Mouse (Mus musculus) kidney, embryonic 16.5 days (tissue): ENCODE measurements around the gene Fam168a. TPM values are rescaled to one million over a fixed set of nuclear protein-coding genes. Genes with fewer than 3 reads are reported as not detected.

Experiments used
- ATAC-seq: fragments of 200-750 bp; cut with Nextera tagmentation; 2 replicates; pipeline ENCODE4 v1.8.0; 2017; ENCODE audit warnings: moderate TSS enrichment; ENCODE audit not compliant: low FRiP score, low TSS enrichment
- H3K27ac ChIP-seq: fragments of 300-500 bp; sonication (generic); 2 replicates; pipeline ENCODE4 v1.5.1; 2014; ENCODE audit warnings: low read length
- H3K27me3 ChIP-seq: fragments of 300-500 bp; sonication (generic); 2 replicates; pipeline ENCODE4 v1.6.1; 2014; ENCODE audit warnings: low read length, control low read depth, mixed read lengths; ENCODE audit not compliant: insufficient read depth
- H3K36me3 ChIP-seq: fragments of 300-500 bp; sonication (generic); 2 replicates; pipeline ENCODE4 v1.6.1; 2014; ENCODE audit warnings: low read length, control low read depth, mixed read lengths; ENCODE audit not compliant: insufficient read depth
- H3K4me1 ChIP-seq: fragments of 300-500 bp; sonication (generic); 2 replicates; pipeline ENCODE4 v1.6.1; 2014; ENCODE audit warnings: low read length, control low read depth, mixed read lengths; ENCODE audit not compliant: insufficient read depth
- H3K4me2 ChIP-seq: fragments of 300-500 bp; sonication (generic); replicated peaks from 2 replicates; pipeline ENCODE4 v1.6.1; 2014; ENCODE audit warnings: low read depth, low read length
- H3K4me3 ChIP-seq: fragments of 300-500 bp; sonication (generic); 2 replicates; pipeline ENCODE4 v1.5.1; 2014; ENCODE audit warnings: mild to moderate bottlenecking, low read length
- H3K9ac ChIP-seq: fragments of 300-500 bp; sonication (generic); replicated peaks from 2 replicates; pipeline ENCODE4 v1.6.1; 2014; ENCODE audit warnings: low read length
- H3K9me3 ChIP-seq: fragments of 300-500 bp; sonication (generic); 2 replicates; pipeline ENCODE4 v1.6.1; 2016; ENCODE audit warnings: low read length, control low read depth
- WGBS: fragments of 180-500 bp; shearing (Covaris S2); extraction: QIAGEN DNeasy Blood & Tissue Kit; methylation state at CpG from one replicate; pipeline ENCODE4 v1.1.7; 2014; 5-methylcytosine and 5-hydroxymethylcytosine counted together
- polyA plus RNA-seq: library from polyadenylated mRNA; unstranded; fragments of >200 nt; fragmentation: Nextera tagmentation; extraction: Ambion mirVana; gene quantifications from 2 replicates; pipeline ENCODE4 v1.2.1, GENCODE M21; 2015

The Fam168a gene
- polyA plus RNA-seq, 1 experiment from 2014 or later, result 35.2 TPM

DNA sequence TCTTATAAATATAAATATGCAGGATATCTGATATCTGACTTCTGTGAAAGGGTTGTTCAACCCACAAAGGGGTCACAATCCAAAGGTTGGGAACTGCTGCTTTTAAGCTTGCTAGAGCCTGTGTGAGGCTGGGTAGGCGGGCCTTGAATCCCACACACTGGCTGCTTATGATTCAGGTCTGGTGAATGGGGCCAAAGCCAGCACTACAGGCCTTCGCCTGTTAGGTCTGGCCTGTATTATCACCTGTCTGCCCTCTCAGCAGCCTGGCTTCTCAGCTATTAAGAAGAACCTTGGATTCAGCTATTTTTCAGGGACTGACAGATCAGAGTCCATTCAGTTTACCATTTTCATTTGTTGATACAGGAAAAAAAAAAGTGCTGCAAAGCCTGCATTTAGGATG is 99.0 kb downstream of the Fam168a start:
- no peak overlapping the region for H3K27ac ChIP-seq
- H3K36me3 ChIP-seq, result no peaks in the 10 kb centered on the region
- H3K4me2 ChIP-seq, result no peak overlapping the region
- no peak for ATAC-seq
- no peaks in the 10 kb centered on the region for H3K9me3 ChIP-seq
- H3K4me3 ChIP-seq, result no peak overlapping the region
- WGBS, result 83% methylated on average over 2 of the region's 2 CpGs
- no peak overlapping the region for H3K9ac ChIP-seq
- no peaks in the 10 kb centered on the region for H3K27me3 ChIP-seq
- H3K4me1 ChIP-seq, result no peaks in the 10 kb centered on the region

DNA sequence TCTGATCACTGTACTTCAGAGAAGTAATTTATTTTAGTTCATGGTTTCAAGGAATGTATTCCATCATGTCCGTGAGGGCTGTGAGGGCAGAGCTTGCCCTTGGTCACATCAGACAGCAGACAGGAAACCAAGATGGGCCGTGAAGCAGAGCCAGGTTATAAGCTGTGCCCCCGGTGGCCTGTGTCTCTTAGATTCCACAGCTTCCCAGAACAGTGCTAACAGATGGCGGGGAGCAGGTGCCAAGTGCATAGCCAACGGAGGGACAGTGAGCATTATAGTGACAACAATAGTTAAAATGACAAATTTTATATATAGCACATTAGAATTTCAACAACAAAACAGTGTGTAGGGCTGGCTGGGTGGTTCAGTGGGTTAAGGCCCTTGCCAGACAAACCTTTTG is 105.5 kb downstream of the Fam168a start:
- ATAC-seq, result no peak
- no peaks in the 10 kb centered on the region for H3K27me3 ChIP-seq

DNA sequence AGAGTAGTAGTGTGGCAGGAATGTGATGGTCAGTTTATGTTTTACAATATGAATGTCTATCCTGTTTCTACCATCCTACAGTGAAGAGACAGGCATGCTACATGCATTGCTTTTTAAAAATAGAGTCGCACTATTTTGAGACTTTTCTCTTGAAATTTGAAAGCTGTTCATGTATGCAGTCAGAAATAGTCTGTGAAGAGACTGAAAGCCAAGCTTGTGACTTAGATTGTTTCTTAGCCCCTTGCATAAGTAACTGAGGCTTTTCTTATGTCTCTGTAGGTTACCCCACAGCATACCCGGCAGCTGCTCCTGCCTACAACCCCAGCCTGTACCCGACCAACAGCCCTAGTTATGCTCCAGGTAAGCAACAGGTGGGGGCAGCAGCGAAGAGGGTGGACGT is 106.2 kb downstream of the Fam168a start:
- Histone ChIP-seq H3K4me3 (no peak overlapping the region), H3K4me2 (no peak overlapping the region), H3K36me3 (no peaks in the 10 kb centered on the region), H3K27me3 (no peaks in the 10 kb centered on the region), H3K4me1 (no peaks in the 10 kb centered on the region), H3K9me3 (no peaks in the 10 kb centered on the region), H3K9ac (no peak overlapping the region), H3K27ac (no peak overlapping the region)
- no peak for ATAC-seq
- 87% methylated on average over 5 of the region's 5 CpGs for WGBS

More for the DNA sequence above, 105.5 kb downstream of the Fam168a start:
- H3K27ac ChIP-seq, result no peak overlapping the region
- H3K4me3 ChIP-seq, result no peak overlapping the region
- H3K9ac ChIP-seq, result no peak overlapping the region
- no peak overlapping the region for H3K4me2 ChIP-seq
- H3K36me3 ChIP-seq, result no peaks in the 10 kb centered on the region
- WGBS, result 67% methylated on average over 5 of the region's 5 CpGs
- no peaks in the 10 kb centered on the region for H3K9me3 ChIP-seq
- H3K4me1 ChIP-seq, result no peaks in the 10 kb centered on the region

DNA sequence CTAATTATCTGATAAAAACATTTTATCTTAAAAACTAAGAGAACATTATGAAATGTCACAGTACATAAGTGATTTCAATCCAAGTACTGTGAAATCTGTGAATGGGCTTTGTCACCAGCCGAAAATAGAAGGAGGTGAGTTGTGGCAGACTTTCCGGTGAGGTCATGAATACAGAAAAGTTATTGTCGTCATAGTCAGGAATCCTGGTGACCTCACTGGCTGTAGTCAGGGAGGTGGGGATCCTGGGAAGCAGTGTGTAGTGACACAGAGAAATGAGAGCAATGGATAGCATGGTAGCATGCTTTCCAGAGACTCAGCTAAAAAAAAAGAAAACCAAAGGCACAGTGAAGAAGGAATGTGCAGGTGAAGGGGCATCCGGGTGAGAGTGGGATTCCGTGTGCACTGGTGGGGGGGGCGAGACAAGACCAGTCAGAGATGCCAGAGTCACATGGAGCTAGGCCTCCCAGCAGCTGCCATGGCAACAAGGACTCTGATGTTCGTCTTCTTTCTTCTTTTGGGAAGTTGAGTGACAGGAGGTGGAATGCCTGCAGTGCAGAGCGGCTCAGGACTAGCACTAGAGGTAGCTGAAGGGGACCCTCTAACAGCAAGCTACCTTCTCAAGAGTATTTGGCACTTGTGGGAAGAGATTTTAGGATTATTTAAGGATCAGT is 109.6 kb downstream of the Fam168a start:
- no peaks in the 10 kb centered on the region for H3K9me3 ChIP-seq
- WGBS, result 73% methylated on average over 8 of the region's 8 CpGs
- H3K4me1 ChIP-seq, result no peaks in the 10 kb centered on the region
- no peak overlapping the region for H3K27ac ChIP-seq
- H3K4me3 ChIP-seq, result no peak overlapping the region
- ATAC-seq, result no peak
- H3K9ac ChIP-seq, result no peak overlapping the region
- no peaks in the 10 kb centered on the region for H3K27me3 ChIP-seq
- no peak overlapping the region for H3K4me2 ChIP-seq
- no peaks in the 10 kb centered on the region for H3K36me3 ChIP-seq

DNA sequence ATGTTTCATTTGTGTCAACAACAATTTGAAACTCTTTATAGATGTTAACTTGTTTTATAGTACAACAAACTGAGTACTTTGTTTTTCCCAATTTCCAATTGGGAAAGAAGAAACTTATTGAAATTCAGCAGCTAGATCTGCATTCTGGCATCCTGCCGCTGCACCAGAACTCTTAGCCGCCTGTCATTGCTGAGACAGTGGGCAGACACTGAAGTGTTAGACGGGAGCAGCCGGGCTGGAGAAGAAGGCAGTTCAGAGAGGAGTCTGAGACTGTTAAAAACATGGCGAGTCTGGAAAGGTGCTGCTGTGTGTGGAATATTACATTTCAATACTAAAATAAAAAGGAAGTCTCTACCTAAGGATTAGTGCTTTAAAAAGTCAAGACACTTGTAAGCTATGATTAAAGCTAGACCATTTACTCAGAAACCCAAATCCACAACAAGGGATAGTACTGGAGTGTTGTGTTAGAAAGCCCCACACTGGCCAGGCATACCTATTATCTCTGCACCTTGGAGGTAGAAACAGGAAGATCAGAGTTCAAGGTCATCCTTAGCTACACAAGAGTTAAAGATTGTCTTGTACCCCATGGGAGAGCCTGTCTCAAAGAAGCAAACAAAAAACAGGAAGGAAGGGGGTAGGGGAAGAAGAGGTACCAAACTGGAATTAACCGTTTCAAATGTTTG is 110.5 kb downstream of the Fam168a start:
- Histone ChIP-seq H3K4me1 (no peaks in the 10 kb centered on the region), H3K4me2 (no peak overlapping the region), H3K27me3 (no peaks in the 10 kb centered on the region), H3K4me3 (no peak overlapping the region), H3K9ac (no peak overlapping the region), H3K36me3 (no peaks in the 10 kb centered on the region), H3K27ac (no peak overlapping the region), H3K9me3 (no peaks in the 10 kb centered on the region)
- ATAC-seq, result no peak
- WGBS, result 66% methylated on average over 6 of the region's 6 CpGs

DNA sequence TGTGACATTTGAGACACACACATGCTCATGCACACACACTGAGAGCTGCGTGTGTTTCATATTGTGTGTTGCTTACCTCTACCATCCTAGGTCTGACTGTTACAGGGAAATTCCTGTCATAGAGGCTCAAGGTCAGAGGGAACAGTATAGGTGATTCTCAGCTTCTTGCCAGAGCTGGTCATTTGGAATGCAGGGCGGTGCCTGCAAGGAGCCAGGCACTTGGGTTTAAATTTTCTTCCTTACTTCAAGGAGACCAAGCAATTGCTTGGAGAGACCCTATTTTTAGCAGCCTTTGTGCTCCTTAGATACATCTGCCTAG is 111.0 kb downstream of the Fam168a start:
- H3K9me3 ChIP-seq, result no peaks in the 10 kb centered on the region
- no peaks in the 10 kb centered on the region for H3K4me1 ChIP-seq
- no peak overlapping the region for H3K4me3 ChIP-seq
- H3K27ac ChIP-seq, result no peak overlapping the region
- H3K4me2 ChIP-seq, result no peak overlapping the region
- H3K9ac ChIP-seq, result no peak overlapping the region
- no peaks in the 10 kb centered on the region for H3K27me3 ChIP-seq
- H3K36me3 ChIP-seq, result no peaks in the 10 kb centered on the region
- no peak for ATAC-seq
- WGBS, result 82% methylated on average over 2 of the region's 2 CpGs

DNA sequence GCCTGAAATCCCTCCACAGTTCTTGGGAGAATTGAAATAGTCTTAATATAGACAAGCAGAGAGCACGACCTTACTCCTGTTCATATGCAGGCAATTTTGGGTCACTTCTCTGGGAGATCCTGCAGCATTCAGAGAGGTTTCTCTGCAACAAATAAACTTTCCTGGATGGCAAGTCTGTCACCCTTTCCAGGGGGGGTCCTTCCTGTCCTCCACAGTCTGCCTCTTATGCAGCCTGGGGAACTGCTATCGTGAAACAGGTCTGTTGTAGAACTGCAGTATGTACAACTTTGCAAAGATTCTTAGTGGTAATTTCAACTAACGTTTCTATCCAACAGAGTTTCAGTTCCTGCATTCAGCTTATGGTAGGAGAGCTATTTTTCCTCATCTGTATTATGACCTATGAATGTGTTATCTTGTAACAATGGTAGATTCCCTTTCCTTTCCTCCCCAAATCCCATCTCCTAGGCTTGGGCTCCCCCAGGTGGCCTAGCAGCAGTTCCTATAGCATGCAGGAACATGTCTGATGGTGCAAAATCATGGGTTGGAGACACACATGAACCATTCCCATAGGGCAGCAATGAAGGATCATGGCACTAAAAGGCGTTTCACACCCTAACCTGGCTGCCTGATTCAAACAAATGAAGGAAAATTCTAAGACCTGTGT is 112.1 kb downstream of the Fam168a start:
- H3K36me3 ChIP-seq, result no peaks in the 10 kb centered on the region
- ATAC-seq, result no peak
- H3K27me3 ChIP-seq, result no peaks in the 10 kb centered on the region
- no peak overlapping the region for H3K9ac ChIP-seq
- 82% methylated on average over 4 of the region's 4 CpGs for WGBS
- no peaks in the 10 kb centered on the region for H3K4me1 ChIP-seq
- H3K4me2 ChIP-seq, result no peak overlapping the region
- H3K27ac ChIP-seq, result no peak overlapping the region
- no peaks in the 10 kb centered on the region for H3K9me3 ChIP-seq
- no peak overlapping the region for H3K4me3 ChIP-seq

DNA sequence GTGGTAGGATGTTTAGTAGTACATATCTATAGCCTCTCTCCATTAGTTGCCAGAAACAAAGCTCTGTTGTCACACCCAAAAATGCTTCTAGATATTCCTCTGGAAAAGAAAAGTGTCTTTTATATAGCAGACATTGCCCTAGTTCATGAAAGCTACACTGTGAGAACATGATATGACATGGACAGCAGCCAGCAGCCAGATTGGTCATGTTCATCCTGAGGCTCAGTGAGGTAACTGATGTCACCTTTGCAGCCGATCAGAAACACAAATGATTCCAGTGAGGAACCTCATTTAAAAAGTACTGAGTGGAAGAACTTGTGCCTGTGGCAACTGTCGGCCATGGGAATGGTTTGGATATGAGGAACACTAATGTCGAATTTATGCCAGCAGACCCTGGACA is 118.2 kb downstream of the Fam168a start:
- ATAC-seq, result no peak

DNA sequence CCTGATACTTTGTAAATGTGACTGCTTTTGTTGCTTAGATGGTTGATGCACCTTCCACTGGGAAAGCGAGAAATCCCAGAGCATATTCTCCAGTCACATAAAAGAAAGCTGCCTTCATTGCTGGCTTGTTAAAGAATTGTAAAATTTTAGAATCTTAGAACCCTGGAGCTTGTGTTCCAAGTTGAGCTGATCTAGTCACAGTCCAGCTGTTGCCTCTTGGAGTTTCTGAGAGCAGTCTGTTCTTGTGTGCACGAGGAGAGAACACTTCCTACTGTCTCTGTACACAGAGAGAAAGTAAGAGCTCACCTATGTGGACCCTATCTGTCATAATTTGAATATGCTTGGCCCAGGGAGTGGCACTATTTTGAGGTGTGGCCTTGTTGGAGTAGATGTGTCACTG is 122.1 kb downstream of the Fam168a start:
- no peak overlapping the region for H3K27ac ChIP-seq
- no peaks in the 10 kb centered on the region for H3K27me3 ChIP-seq
- H3K4me2 ChIP-seq, result no peak overlapping the region
- no peaks in the 10 kb centered on the region for H3K9me3 ChIP-seq
- H3K36me3 ChIP-seq, result no peaks in the 10 kb centered on the region
- H3K4me1 ChIP-seq, result no peaks in the 10 kb centered on the region
- ATAC-seq, result no peak
- WGBS, result 95% methylated on average over 2 of the region's 2 CpGs
- H3K4me3 ChIP-seq, result no peak overlapping the region
- H3K9ac ChIP-seq, result no peak overlapping the region

More for the DNA sequence above, 118.2 kb downstream of the Fam168a start:
- no peaks in the 10 kb centered on the region for H3K4me1 ChIP-seq
- no peak overlapping the region for H3K9ac ChIP-seq
- no peak overlapping the region for H3K4me2 ChIP-seq
- no peak overlapping the region for H3K4me3 ChIP-seq
- no peaks in the 10 kb centered on the region for H3K9me3 ChIP-seq
- H3K36me3 ChIP-seq, result no peaks in the 10 kb centered on the region
- no peaks in the 10 kb centered on the region for H3K27me3 ChIP-seq
- no peak overlapping the region for H3K27ac ChIP-seq
- WGBS, result 95% methylated on average over 3 of the region's 3 CpGs

DNA sequence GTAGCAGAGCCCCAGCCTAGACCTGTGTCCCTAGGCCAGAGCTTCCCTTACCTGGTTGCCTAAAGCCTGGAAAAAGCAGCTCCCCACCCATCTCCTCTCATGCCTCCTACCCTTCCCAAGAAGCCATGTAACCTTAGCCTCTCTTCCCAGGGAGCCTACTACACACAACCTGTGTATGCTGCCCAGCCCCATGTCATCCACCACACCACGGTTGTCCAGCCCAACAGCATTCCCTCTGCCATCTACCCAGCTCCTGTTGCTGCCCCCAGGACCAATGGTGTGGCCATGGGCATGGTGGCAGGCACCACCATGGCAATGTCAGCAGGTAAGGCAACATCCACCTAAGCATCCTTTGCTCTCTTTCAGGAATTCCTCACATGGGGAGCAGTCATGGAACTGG is 127.4 kb downstream of the Fam168a start:
- Histone ChIP-seq H3K4me2 (no peak overlapping the region), H3K36me3 (peaks cover 23% of the 10 kb centered on the region), H3K9me3 (no peaks in the 10 kb centered on the region), H3K4me1 (no peaks in the 10 kb centered on the region), H3K4me3 (no peak overlapping the region), H3K9ac (no peak overlapping the region), H3K27ac (no peak overlapping the region), H3K27me3 (no peaks in the 10 kb centered on the region)
- 64% methylated on average over 1 of the region's 1 CpGs for WGBS
- no peak for ATAC-seq
